Mouse (Mus musculus): ENCODE results near the gene Ctf2.

The Ctf2 gene

DNA sequence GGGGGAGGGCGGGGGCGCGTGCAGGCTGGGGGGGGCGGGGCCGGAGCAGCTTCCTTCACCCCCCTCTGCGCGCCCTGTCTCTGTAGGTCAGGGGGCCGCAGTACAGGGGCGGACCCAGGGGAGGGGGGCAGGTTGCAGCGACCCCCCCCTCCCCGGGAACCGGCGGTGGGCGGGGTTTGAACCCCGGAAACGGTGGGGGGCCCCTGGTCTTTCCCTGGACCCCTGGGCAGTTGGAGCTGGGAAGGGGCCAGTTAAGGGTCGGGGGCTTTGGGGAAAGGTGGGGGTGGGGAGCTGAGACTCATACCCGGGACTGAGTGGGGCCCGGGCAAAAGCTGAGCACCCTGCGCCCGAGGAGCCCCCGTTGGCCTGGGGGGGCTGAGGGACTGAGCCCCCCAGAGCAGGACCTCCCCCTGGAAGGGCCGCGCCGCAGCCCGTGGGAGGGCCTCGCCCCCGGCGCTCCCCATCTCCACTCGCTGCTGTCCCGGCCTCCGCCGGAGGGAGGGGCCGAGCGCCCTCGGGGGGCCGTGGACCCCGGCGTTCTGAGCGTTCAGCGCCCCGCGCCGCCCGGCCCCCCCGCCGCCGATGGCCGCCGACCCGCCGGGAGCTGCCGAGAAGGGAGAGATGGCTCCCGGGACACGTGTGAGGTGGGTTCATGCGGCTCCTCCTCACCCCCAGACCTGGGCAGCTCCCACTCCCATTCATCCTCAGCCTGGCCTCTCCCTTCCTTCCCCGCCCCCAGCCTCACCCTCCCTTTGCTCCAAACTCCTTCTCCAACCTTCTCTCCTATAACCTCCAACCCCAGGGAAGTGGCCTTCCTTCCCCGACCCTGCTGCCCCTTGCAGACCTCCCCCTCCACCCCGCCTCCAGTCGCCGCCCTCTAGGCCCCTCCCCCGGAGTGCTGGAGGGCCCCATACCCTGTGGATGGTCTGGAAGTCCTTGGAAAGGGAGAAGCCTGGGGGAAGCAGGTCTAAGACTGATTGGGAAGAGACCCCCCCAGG lies 14.8 kb upstream of the Ctf2 start:
- no peak for TF ChIP-seq GATA4 (IDR thresholded peaks at IDR 0.05; ENCODE audit: insufficient replicate concordance, low read length)

- TF ChIP-seq GATA4 (IDR thresholded peaks at IDR 0.05; ENCODE audit: insufficient replicate concordance, low read length), result peak; percentile 50; the same call in 1 of the 2 replicates
Observed at GRCm38 (mm10) chr7:127745652-127746493, 13.9 kb upstream of the Ctf2 start.

- TF ChIP-seq GATA4 (IDR thresholded peaks at IDR 0.05; ENCODE audit: insufficient replicate concordance, low read length), result peak; percentile 64; the same call in 1 of the 2 replicates
Observed at GRCm38 (mm10) chr7:127745251-127745651, 13.3 kb upstream of the Ctf2 start.

GRCm38 (mm10) chr7:127744366-127745045 lies 12.5 kb upstream of the Ctf2 start, which contains the start of gene Fbxl19:
Gene Fbxl19 (plus strand): TSS chr7:127744543.
- no peak for TF ChIP-seq GATA4 (IDR thresholded peaks at IDR 0.05; ENCODE audit: insufficient replicate concordance, low read length)

GRCm38 (mm10) chr7:127730170-127730569 lies 1.8 kb downstream of the Ctf2 start:
- TF ChIP-seq GATA4 (IDR thresholded peaks at IDR 0.05; ENCODE audit: insufficient replicate concordance, low read length), result no peak

- TF ChIP-seq GATA4 (IDR thresholded peaks at IDR 0.05; ENCODE audit: insufficient replicate concordance, low read length), result no peak
Observed at GRCm38 (mm10) chr7:127727898-127728297, 4.1 kb downstream of the Ctf2 start.

- TF ChIP-seq GATA4 (IDR thresholded peaks at IDR 0.05; ENCODE audit: insufficient replicate concordance, low read length), result no peak
Observed at GRCm38 (mm10) chr7:127725924-127726323, 6.0 kb downstream of the Ctf2 start.

DNA sequence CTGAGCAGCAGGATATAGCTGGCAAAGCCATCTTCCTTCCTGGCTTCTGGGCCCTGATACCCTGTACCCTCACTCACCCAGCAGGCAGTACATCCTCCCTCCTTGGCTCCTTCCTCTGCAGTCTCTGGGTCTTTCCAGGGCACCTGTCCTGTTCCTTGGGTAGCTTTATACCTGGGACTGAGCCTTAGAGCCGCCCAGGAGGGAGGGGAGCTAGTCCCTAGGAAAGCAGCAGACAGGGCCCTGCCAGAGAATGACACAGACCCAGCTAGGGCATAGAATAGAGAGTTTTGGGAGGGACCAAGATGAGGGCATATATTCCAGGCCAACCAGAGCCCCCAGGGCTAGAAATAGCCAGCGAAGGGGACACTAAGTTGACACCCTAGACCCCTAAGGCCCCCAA lies 6.5 kb downstream of the Ctf2 start:
- TF ChIP-seq GATA4 (IDR thresholded peaks at IDR 0.05; ENCODE audit: insufficient replicate concordance, low read length), result no peak

DNA sequence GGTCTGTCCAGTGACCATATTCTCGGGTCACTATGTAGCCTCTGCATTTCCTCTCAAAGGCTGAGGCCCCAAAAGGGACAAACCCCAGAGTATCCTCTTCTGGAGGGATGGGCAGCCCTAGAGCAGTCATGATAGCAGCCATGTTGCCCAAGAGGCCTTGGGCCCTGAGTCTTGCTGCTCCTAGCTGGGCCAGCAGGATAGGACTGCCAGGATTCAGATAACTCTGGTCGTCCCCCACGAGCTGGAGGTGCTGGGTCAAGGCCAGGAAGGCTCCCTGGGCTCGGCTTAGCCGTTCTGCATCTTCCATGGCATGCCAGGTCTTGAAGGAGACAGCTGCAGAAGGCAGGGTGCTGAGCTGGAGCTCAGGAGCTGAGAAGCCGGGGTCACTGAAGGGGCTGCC lies 12.7 kb downstream of the Ctf2 start:
- TF ChIP-seq GATA4 (IDR thresholded peaks at IDR 0.05; ENCODE audit: insufficient replicate concordance, low read length), result no peak

- no peak for TF ChIP-seq GATA4 (IDR thresholded peaks at IDR 0.05; ENCODE audit: insufficient replicate concordance, low read length)
Observed at GRCm38 (mm10) chr7:127718339-127718738, 13.6 kb downstream of the Ctf2 start.

DNA sequence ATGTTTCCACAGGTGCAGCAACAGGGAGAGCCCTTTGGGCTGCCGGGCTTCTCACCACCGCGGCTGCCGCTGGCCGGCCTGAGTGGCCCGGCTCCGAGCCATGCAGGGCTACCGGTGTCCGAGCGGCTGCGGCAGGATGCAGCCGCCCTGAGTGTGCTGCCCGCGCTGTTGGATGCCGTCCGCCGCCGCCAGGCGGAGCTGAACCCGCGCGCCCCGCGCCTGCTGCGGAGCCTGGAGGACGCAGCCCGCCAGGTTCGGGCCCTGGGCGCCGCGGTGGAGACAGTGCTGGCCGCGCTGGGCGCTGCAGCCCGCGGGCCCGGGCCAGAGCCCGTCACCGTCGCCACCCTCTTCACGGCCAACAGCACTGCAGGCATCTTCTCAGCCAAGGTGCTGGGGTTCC lies 15.0 kb downstream of the Ctf2 start:
- no peak for TF ChIP-seq GATA4 (IDR thresholded peaks at IDR 0.05; ENCODE audit: insufficient replicate concordance, low read length)

GRCm38 (mm10) chr7:127714816-127715215 lies 17.1 kb downstream of the Ctf2 start:
- TF ChIP-seq GATA4 (IDR thresholded peaks at IDR 0.05; ENCODE audit: insufficient replicate concordance, low read length), result no peak

- no peak for TF ChIP-seq GATA4 (IDR thresholded peaks at IDR 0.05; ENCODE audit: insufficient replicate concordance, low read length)
Observed at GRCm38 (mm10) chr7:127712461-127713385, 19.2 kb downstream of the Ctf2 start, which contains the start of gene Ctf1. Gene Ctf1 (plus strand): TSS chr7:127712736.

DNA sequence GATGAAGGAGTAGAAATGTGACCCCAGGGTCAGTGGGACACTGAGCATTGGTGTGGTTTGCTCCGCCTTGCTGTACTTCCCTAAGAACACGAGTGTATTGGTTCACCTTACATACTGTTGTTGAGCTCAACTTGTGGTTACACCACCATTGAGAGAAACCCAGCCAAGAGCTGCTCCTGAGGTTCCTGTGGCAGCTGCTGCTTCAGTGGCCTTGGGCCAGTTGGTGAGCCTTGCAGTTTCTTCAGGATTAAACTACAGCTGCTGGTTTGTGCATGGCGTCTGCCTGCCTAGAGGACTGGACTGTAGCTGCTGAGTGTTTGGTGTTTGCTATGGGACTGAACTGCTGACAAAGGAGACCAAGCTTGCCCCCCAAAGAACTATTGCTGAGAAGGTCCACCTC lies 20.5 kb downstream of the Ctf2 start:
- TF ChIP-seq GATA4 (IDR thresholded peaks at IDR 0.05; ENCODE audit: insufficient replicate concordance, low read length), result no peak

All from liver, adult (tissue).